Mouse (Mus musculus) liver, embryonic 14.5 days (tissue): ENCODE measurements around the gene Nucb1. TPM values are rescaled to one million over a fixed set of nuclear protein-coding genes. Genes with fewer than 3 reads are reported as not detected.
"Not testable (repeated sequence)": the region's sequence is repeated elsewhere in the genome, so short reads cannot be mapped to it uniquely, and the experiment has no call there.

Experiments used
- ATAC-seq: fragments of 200-750 bp; cut with Nextera tagmentation; 2 replicates; pipeline ENCODE4 v1.8.0; 2017; ENCODE audit warnings: moderate number of reproducible peaks, mild to moderate bottlenecking, moderate library complexity; ENCODE audit not compliant: insufficient read depth
- DNase-seq, 3 experiments: peaks; one replicate each; pipeline ENCODE4 v3.0.0-alpha.2; 2012 to 2013; ENCODE audit warnings: low read depth in 3 of 3, low spot score in 3 of 3
- H3K27ac ChIP-seq: fragments of 300-500 bp; sonication (generic); 2 replicates; pipeline ENCODE4 v1.5.1; 2014; ENCODE audit warnings: moderate library complexity, mild to moderate bottlenecking, control low read depth, inconsistent platforms
- H3K27me3 ChIP-seq: fragments of 300-500 bp; sonication (generic); 2 replicates; pipeline ENCODE4 v1.6.1; 2014; ENCODE audit warnings: mild to moderate bottlenecking, low read length, moderate library complexity; ENCODE audit not compliant: control insufficient read depth, insufficient read depth
- H3K36me3 ChIP-seq: fragments of 300-500 bp; sonication (generic); replicated peaks from 2 replicates; pipeline ENCODE4 v1.6.1; 2014; ENCODE audit warnings: low read depth; ENCODE audit not compliant: control insufficient read depth, insufficient read depth
- H3K4me1 ChIP-seq, 2 experiments: fragments of 200-500 bp in 1 of 2; fragments of 300-500 bp in 1 of 2; sonication (generic) in 1 of 2; replicated peaks; 2 replicates each; pipeline ENCODE4 v1.6.1; 2012 to 2014; ENCODE audit warnings: antibody characterized with exemption in 1 of 2, inconsistent platforms in 1 of 2, low read length in 1 of 2; ENCODE audit not compliant: control insufficient read depth in 2 of 2, insufficient read depth in 2 of 2
- H3K4me2 ChIP-seq: fragments of 300-500 bp; sonication (generic); 2 replicates; pipeline ENCODE4 v1.6.1; 2014; ENCODE audit warnings: low read depth, mild to moderate bottlenecking, control low read depth, moderate library complexity
- H3K4me3 ChIP-seq, 2 experiments: fragments of 200-500 bp in 1 of 2; fragments of 300-500 bp in 1 of 2; sonication (generic) in 1 of 2; 2 replicates each; pipeline ENCODE4 v1.5.1; 2012 to 2014; ENCODE audit warnings: low read depth in 2 of 2, low read length in 2 of 2, mild to moderate bottlenecking in 2 of 2, control low read depth in 1 of 2, inconsistent platforms in 1 of 2, moderate library complexity in 1 of 2; ENCODE audit not compliant: insufficient read depth in 1 of 2
- H3K9ac ChIP-seq: fragments of 300-500 bp; sonication (generic); replicated peaks from 2 replicates; pipeline ENCODE4 v1.6.1; 2014; ENCODE audit warnings: mild to moderate bottlenecking, control low read depth, moderate library complexity
- H3K9me3 ChIP-seq: fragments of 300-500 bp; sonication (generic); 2 replicates; pipeline ENCODE4 v1.6.1; 2016; ENCODE audit warnings: low read length, mixed read lengths; ENCODE audit not compliant: control insufficient read depth
- CTCF ChIP-seq: IDR thresholded peaks from 2 replicates; pipeline ENCODE4 v1.5.1; 2016; ENCODE audit warnings: antibody characterized with exemption, low read depth, control low read depth
- EP300 ChIP-seq: IDR thresholded peaks from 2 replicates; pipeline ENCODE4 v1.6.1; 2016; ENCODE audit warnings: antibody characterized with exemption, low read depth
- WGBS: fragments of 180-500 bp; shearing (Covaris S2); extraction: QIAGEN DNeasy Blood & Tissue Kit; methylation state at CpG from one replicate; pipeline ENCODE4 v1.1.7; 2014; ENCODE audit not compliant: insufficient replicate concordance; 5-methylcytosine and 5-hydroxymethylcytosine counted together
- polyA plus RNA-seq, 2 experiments: library from polyadenylated mRNA; depleted of rRNA in 1 of 2; stranded (reverse) in 1 of 2; unstranded in 1 of 2; fragments of >200 nt; fragmentation: Nextera tagmentation in 1 of 2; extraction: Ambion mirVana in 1 of 2; gene quantifications; 2 replicates each; pipeline versions ENCODE4 v1.2.1 to v1.2.3; 2012 to 2014

The Nucb1 gene
- polyA plus RNA-seq, 2 experiments = 58.8 to 81.7 TPM

DNA sequence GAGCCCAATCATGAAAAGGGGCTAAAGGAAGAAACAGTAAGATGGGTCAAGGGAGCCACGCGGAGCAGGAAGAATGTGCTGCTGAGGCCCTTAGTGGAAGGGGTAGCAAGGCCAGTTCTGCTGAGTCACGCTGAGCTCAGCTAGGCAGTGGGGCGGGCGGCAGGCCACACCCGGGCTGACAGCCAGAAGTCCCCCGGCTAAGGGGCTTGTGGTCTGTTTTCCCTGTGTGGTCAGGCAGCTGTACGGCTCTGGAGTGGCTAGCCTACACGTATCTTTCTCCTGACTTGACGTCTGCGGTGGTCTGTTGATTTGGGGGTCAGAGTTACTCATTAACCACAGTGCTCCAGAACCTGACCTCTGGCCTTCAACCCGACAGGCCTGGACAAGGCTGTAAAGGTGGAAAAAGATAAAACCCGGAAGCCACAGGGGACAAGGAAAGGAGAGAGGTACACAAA lies 49.3 kb downstream of the Nucb1 start:
- Histone ChIP-seq H3K4me2 (peak overlapping the region; percentile 97), H3K27me3 (no peaks in the 10 kb centered on the region), H3K4me3 (peak overlapping the region; percentile 64 to 96), H3K4me1 (peaks cover 36 to 44% of the 10 kb centered on the region in 2 experiments), H3K36me3 (peaks cover 39% of the 10 kb centered on the region), H3K9ac (peak overlapping the region; percentile 83), H3K9me3 (no peaks in the 10 kb centered on the region), H3K27ac (peak overlapping the region; percentile 98)
- WGBS = under 1% methylated on average over 13 of the region's 13 CpGs
- TF ChIP-seq CTCF = no peak
- TF ChIP-seq EP300 = peak; percentile 52
- ATAC-seq (peak; percentile 71), DNase-seq (peak; percentile 80 to 87 (median 85))

DNA sequence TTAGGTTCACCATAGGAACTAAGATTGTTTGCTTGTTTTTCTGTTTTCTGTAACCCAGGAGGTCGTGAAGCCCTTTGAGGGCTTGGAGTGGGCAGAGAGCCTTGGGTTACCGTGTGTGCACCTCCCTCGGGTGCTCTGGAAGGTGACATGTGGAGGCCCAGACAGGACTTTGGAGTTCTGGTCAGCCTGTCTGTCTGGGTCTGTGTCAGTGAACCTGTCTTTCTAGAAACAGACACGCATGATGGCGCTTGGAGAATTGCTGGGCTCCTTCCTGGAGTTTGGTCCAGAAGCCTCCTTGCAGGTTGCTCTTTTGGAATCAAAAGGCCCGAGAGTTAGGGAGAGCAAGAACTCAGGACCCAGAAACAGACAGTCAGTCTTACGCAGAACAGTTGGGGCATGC lies 49.8 kb downstream of the Nucb1 start:
- H3K36me3 ChIP-seq = peaks cover 39% of the 10 kb centered on the region
- peaks cover 33 to 38% of the 10 kb centered on the region in 2 experiments for H3K4me1 ChIP-seq
- H3K9ac ChIP-seq = peak overlapping the region; percentile 83
- peak overlapping the region; percentile 64 to 96 for H3K4me3 ChIP-seq
- ATAC-seq = no peak
- TF ChIP-seq EP300 (no peak), CTCF (no peak)
- WGBS = 33% methylated on average over 7 of the region's 7 CpGs
- H3K27ac ChIP-seq = peak overlapping the region; percentile 98
- no peaks in the 10 kb centered on the region for H3K27me3 ChIP-seq
- DNase-seq = no peak
- H3K9me3 ChIP-seq = no peaks in the 10 kb centered on the region
- H3K4me2 ChIP-seq = peak overlapping the region; percentile 97

DNA sequence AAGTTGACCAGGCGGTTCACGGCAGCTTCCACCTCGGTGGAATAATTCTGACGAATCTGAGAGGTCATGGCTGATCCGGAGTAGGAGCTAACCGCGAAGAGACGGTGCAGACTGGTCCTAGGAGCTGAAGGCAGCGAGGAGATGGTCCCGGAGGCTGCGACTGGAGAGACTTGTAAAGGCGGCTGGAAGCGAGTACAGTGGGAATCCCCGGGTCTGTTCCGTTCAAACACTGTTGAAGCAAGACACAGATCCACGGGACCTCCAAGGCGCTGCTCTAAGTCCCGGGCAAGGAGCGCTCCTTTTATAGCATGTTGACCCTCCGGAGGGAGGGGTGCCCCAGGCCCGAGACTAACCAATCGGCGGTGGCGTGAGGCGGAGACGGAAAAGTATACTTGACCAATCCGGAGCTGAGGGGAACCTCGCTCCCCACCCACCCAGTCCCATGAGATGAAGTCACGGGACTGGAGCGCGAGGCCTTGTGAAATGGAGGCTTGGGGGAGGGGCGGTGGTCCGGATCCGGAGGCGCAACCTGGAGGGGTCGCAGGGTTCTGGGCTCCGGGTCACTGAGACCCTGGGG lies 50.6 kb downstream of the Nucb1 start, which contains the start of gene Ftl1:
Gene Ftl1, minus strand, starts transcription at position 321 of the 577 bp plus-strand sequence.
- ATAC-seq (peak; percentile 86), DNase-seq (peak; percentile 97 to 98 (median 98))
- peaks cover 35% of the 10 kb centered on the region for H3K36me3 ChIP-seq
- H3K27ac ChIP-seq = peak within 1 kb of the TSS; percentile 98
- peak within 1 kb of the TSS; percentile 97 for H3K4me2 ChIP-seq
- H3K9me3 ChIP-seq, H3K27me3 ChIP-seq: not testable (repeated sequence)
- peak within 1 kb of the TSS; percentile 96 to 100 for H3K4me3 ChIP-seq
- H3K9ac ChIP-seq = peak within 1 kb of the TSS; percentile 98
- WGBS = under 1% methylated on average over 28 of the region's 37 CpGs
- H3K4me1 ChIP-seq = peaks cover 33 to 38% of the 10 kb centered on the region in 2 experiments

DNA sequence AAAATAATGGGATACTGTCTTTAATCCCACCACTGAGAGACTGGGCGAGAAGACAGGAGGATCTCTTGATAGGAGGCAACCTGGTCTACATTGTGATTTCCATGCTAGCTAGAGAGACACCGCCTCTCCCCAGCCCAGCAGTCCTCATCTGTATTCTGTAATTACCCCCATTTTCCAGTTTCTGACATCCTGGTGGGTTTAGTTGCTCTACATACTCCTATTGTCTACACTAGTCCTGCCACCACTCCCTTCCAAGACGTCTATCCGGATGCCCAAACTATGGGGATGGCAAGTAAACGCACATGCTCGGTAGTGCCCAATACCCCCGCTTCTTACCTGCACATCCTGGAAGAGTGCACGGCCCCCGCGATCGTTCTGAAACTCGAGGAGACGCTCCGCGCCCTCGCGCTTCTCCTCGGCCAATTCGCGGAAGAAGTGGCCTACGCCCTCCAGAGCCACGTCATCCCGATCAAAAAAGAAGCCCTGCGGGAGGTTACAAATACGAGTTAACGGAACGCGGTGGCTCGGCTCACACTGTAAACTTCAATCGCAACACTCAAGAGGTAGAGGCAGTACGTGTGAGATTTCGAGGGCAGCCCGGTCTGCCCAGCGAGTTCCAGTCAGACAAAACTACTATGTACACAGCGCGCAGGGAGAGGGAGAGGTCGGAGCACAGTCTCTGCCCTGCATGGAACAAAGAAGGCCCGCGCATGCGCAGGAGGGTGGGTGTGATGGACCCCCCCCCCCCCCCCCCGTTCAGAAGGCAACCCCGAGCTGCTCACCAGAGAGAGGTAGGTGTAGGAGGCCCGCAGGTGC lies 51.2 kb downstream of the Nucb1 start:
- H3K4me3 ChIP-seq = peak overlapping the region; percentile 96 to 100
- no peaks in the 10 kb centered on the region for H3K9me3 ChIP-seq
- no peak for TF ChIP-seq CTCF
- H3K4me1 ChIP-seq = peaks cover 33 to 38% of the 10 kb centered on the region in 2 experiments
- H3K9ac ChIP-seq = peak overlapping the region; percentile 98
- WGBS = 1% methylated on average over 43 of the region's 43 CpGs
- peak; percentile 49 for ATAC-seq
- H3K36me3 ChIP-seq = peaks cover 31% of the 10 kb centered on the region
- no peaks in the 10 kb centered on the region for H3K27me3 ChIP-seq
- H3K4me2 ChIP-seq = peak overlapping the region; percentile 96
- peak in 1 of 3 experiments; percentile 54 for DNase-seq
- H3K27ac ChIP-seq = peak overlapping the region; percentile 91
